Mouse (Mus musculus): ENCODE data around the gene Kcna7.
A peak's percentile ranks its signal among the peaks of the same experiment; 100 is the strongest.
"Not testable (repeated sequence)": the region's sequence is repeated elsewhere in the genome, so short reads cannot be mapped to it uniquely, and the experiment has no call there.

The Kcna7 gene

DNA sequence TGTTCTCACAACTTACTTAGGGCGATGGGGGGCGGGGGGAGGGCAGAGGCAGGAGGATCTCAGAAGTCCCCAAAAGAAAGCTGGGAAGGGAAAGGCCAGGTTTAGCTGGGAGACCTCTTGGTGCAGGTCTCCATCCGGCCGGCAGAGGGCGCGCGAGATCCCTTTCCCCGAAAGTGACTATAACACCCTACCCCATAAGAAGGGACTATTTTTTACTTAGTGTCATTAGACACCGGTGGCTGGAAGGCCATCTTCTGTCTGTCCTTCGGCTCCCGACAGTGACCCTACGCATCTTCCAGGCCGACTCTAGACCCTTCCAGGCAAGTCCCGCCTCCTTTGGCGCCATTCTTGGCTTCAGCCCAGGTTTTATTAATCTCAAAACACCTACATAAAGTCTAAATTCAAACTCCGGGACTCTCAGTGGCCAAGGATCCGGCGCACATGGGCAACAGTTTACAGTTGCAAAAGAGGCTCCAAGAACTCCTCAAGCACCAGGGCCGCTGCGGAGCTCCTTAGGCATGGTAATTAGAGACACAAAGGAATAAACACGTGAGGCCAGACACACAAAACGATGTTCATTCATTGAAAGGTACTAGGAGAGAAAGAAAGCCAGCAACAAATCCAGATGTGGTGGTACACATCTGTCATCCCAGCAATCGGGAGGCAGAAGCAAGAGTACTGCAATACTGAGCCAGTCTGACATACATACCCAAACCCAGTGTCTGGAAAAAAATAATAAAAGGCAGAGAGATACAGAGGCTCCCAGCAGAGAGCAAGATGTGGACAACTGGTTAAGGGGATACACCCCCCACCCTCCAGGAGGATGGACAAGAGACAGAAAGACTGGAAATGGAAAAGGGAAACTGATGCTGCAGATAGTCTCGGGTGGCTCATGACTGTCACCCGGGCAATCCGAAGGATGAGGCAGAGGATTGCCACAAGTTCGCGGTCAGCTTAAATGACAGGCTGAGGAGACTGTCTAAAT lies at the start of gene Kcna7:
TSS of gene Kcna7 (plus strand) at position 563 of the 985 bp plus-strand sequence.
- DNase-seq, result peak; percentile 69 to 87

DNA sequence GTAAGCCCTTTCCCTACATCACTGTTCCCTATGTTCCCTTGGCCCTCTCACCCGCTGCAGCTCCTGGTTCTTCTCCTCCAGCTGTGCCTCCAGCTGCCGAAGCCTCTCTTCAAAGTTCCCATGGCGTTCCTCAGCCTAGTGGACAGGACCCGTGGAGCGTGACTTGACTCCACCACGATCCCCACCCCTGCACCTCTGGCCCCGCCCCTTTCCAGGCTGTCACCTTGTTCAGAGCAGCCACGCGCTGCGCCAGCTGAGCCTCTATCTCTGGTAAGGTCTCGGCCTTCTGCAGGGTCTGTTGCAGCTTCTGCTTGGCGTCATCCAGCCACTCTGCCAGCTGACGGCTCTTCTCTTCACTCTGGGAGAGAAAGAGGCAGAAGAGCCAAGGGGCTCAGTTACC lies 49.4 kb upstream of the Kcna7 start:
- DNase-seq, result peak in 1 of 2 experiments; percentile 43

- DNase-seq, result not testable (repeated sequence)
Measured at GRCm38 (mm10) chr7:45359081-45359480, 46.4 kb upstream of the Kcna7 start.

- DNase-seq, result no peak
Measured at GRCm38 (mm10) chr7:45360404-45361125, 44.9 kb upstream of the Kcna7 start.

- DNase-seq, result peak; percentile 59 to 76
Measured at GRCm38 (mm10) chr7:45361243-45361804, 44.1 kb upstream of the Kcna7 start.

GRCm38 (mm10) chr7:45362801-45363200 lies 42.7 kb upstream of the Kcna7 start:
- peak; percentile 26 to 58 for DNase-seq

- no peak for DNase-seq
Measured at GRCm38 (mm10) chr7:45363983-45364382, 41.5 kb upstream of the Kcna7 start.

DNA sequence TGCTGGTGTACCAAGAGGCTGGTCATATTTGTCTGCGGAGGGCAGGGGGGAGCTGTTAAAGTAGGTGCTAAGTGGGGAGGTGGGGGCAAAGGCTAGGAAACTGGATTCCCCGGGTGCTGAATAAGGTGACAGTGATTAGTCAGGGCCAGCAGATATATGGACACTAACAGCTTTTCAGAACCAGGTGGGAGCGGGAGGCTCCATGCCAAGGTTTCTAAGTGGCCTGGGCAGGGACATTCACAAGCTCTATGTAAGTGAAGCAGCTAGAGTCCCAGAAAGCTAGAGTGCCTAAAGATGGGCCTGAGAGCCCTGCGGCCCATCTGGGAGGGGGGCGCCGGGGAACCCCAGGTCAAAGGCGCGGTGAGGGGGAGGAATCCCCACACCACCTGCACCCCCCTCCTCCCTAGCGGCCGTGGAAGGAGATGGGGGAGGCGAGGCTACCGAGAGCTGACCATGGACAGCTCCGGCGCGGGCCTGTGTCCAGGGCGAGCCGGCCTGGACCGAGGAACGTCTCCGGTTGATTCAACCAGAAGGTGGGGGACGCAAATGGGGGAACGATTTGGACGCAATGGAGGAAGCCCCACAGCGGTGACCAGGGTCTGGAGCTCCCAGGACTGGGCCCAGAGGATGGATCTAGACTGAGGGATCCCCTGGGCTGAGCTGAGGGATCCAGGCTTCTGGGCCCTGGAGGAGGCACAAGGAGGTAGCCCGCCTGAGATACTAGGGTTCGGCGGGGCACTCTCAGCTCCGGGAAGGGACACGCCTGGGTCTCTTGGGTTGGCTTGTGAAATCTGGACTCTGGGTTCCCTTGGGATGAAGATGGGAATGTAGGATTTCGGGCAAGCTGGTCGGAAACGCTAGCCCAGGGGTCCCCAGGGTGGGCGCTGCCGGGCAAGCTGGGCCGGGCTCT lies 39.5 kb upstream of the Kcna7 start:
- DNase-seq, result peak; percentile 33 to 81

DNA sequence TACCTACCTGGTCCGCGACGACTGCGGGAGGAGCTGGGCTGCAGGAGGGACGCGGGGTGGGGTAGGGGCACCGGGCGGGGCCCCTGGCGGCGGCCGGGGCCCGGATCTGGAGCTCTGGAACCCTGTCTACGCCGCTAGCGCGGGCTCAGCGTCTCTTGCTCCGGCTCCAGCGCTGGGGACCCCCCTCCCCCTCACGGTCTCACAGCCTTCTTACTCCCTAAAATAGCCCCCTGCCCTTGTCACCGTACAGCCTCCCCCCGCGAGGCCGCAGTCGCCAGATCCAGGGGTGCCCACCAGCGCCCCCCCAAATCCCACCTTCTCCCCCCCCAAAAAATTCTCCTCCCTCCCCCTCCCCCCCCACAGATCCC lies 38.8 kb upstream of the Kcna7 start, which contains the start of gene Ppfia3:
TSS of gene Ppfia3 (minus strand) at position 368 of the 368 bp plus-strand sequence.
- DNase-seq, result no peak

DNA sequence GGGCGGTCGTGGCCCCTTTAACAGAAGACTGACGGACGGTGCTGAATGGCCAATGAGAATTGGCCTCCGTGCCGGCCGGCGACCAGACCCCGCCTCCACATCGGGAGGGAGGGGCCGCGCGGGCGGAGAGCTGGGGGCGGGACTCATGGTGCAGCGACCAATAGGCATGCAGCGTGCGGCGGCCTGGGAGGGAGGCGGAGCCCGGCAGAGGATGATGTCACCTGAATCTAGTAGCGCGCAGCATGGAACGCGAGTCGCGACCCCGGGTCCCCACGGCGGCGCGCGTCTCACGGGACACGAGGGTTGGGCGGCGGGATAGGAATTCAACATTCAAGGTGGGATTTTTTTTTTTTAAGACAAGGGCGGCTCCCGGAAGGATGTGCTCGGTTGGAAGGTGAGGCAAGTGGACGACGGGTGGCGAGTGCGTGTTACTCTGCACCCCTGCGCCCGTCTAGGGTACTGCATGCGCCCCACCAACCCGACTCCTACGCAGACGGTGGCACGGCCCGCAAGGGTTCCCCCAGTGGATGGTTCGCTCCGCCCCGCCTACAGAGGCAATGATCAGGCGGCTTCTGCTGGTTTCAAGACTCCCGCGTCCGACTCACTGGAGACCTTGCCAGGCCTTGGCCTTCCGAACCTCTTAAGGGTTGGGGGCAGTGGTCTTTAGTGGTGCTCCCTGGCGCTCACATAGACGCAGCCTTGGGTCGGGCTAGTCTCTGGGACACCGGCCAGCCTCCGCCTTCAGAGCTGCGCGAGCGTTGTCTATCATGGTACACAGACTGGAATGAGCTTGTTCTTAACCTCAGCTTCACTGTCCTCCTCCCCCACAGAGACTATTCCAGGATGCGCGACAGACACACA lies 38.2 kb upstream of the Kcna7 start:
- DNase-seq, result peak; percentile 96 to 98

GRCm38 (mm10) chr7:45368178-45368577 lies 37.3 kb upstream of the Kcna7 start:
- DNase-seq, result no peak

GRCm38 (mm10) chr7:45369022-45369745 lies 36.3 kb upstream of the Kcna7 start:
- DNase-seq, result no peak

DNA sequence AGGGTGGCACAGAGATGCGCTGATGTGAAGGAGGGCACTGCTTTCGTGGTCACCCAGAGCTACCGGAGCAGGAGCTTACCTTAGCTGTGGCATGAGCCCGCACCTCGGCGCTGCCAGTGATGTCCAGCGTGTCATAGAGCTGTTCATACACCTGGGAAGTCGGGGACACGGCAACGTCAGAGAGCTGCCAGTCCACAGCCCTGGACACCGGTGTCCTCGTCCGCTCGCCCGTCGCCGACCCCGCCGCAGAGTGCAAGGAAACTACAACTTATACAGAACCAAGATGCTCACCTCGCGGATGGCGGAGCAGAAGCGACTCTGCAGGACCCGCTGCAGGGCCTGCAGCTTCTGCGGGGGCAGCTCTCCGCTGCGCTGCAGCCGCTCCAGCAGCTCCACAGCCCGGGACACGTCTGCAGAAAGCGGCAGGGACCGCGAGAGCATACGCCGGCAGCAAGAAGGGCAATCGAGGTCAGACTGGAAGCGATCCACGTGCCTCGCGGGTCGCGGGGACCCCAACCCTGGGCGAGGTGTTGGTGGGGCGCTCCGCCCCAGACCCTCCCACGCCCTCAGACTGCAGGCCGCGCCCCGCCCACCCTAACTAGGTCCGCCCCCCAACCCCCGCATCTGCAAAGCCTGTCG lies 35.5 kb upstream of the Kcna7 start:
- DNase-seq, result no peak

- peak; percentile 91 to 95 for DNase-seq
Measured at GRCm38 (mm10) chr7:45370475-45371311, 34.8 kb upstream of the Kcna7 start, which contains the start of gene Lin7b. TSS of gene Lin7b (minus strand) at chr7:45370583.

DNA sequence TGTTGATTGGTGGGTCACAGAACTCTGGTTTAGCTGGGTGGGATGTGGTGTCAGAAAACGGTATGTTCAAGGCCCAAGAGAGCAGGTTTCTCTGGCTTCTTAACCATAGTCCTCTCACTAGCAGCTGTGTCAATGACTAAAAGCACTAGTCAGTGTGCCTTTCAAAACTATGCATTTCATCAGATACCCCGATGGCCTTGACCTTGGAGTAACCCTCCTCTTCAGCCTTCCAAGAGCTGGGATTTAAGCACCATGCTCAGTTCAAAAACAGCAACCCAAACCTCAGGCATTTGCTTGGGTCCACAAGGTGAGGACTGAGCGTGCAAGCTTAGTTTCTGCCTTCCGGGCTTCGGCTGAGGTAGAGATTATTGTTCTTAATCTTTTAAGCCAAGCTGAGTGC lies 33.1 kb upstream of the Kcna7 start:
- DNase-seq, result no peak

GRCm38 (mm10) chr7:45374620-45375019 lies 30.8 kb upstream of the Kcna7 start:
- no peak for DNase-seq

DNA sequence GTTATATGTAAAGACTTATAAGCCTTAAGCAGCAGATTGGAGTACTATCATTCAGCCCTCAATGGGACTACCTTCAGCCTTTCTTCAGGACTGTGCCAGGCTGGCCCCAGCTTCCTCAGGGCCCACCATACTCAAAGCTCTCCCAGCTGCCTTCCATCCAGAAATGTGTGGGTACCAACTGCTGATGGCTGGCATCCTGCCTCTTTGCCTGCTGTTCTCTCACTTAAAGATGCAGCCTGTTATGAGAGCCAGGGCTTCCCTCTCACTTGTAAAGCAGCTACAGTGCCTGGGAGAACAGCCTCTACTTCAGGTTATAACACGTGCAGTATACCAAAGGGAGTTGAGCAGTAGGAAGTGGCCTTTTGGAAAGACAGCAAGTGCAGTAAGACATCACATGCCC lies 29.4 kb upstream of the Kcna7 start:
- no peak for DNase-seq

GRCm38 (mm10) chr7:45386077-45386476 lies 19.4 kb upstream of the Kcna7 start:
- DNase-seq, result no peak

DNA sequence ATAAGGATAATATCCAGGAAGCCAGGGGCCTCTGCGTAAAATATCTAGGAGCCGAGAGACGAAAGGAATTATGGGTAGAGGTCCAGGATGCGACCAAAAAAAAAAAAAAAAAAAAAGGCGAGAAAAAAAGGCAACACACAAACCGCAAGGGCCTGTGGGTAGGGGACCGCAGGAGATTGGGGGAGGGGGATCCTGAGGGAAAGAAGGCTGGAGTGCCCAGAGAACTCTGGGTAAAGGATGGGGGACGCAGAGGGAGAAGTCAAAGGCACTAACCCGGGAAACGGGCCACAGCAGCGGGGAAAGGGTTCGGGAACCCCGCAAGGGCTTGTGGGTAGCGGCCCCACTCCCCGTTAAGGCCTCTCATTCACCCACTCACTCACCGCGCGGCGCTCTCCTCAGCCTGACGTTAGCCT lies 10.3 kb upstream of the Kcna7 start:
- DNase-seq, result peak in 1 of 2 experiments; percentile 61

Data from kidney, postnatal 36 days (tissue).